ENCODE assay signal across 14 mouse cellular contexts in genomic region chr10:59013618-59014017, GRCm38 (mm10).
"Had no signal": no experiment of that assay in that cellular context is flagged by ENCODE, and none has a peak within 500 bp of the region (broad histone marks: within the 10 kb centered on the region; RNA-seq: fewer than 3 reads in every experiment).

No protein-coding gene starts in this region.

- H3K4me1 ChIP-seq: limb, embryonic 13.5 days; liver, embryonic 15.5 days; neural tube, embryonic 13.5 days had no signal

- H3K9ac ChIP-seq: limb, embryonic 13.5 days; liver, embryonic 15.5 days; neural tube, embryonic 13.5 days had no signal

- ATAC-seq: lung, postnatal 0 days had no signal

- H3K27me3 ChIP-seq: limb, embryonic 13.5 days; liver, embryonic 15.5 days; neural tube, embryonic 13.5 days had no signal

- DNase-seq: kidney, postnatal 10 days; kidney, postnatal 4 days; left cerebral cortex, postnatal 4 days; lung, adult 2 months; lung, postnatal 36 days; midbrain, embryonic 14.5 days; right cerebral cortex, adult 18-20 months; right cerebral cortex, postnatal 25 days; thymus, postnatal 36 days had no signal

- H3K9me3 ChIP-seq: limb, embryonic 13.5 days; liver, embryonic 15.5 days had no signal

- H3K4me3 ChIP-seq: layer of hippocampus, adult 2 months; limb, embryonic 13.5 days; liver, embryonic 15.5 days; neural tube, embryonic 13.5 days had no signal

- H3K36me3 ChIP-seq: limb, embryonic 13.5 days; liver, embryonic 15.5 days; neural tube, embryonic 13.5 days had no signal

- H3K4me2 ChIP-seq: limb, embryonic 13.5 days; liver, embryonic 15.5 days; neural tube, embryonic 13.5 days had no signal

- H3K27ac ChIP-seq: layer of hippocampus, adult 2 months; limb, embryonic 13.5 days; liver, embryonic 15.5 days; neural tube, embryonic 13.5 days had no signal
